Mouse (Mus musculus) urinary bladder, adult 18-20 months (tissue): ENCODE measurements at regions not wholly inside any gene's neighbourhood (a gene's known extent, or its start where the extent isn't known, plus 50 kb on each side); places are given as distances from the start of the nearest gene placed in this dataset.
"Not testable (repeated sequence)": the region's sequence is repeated elsewhere in the genome, so short reads cannot be mapped to it uniquely, and the experiment has no call there.

ENCODE experiments used
- DNase-seq, 2 experiments: peaks; one replicate each; pipeline ENCODE4 v3.0.0; 2022; ENCODE audit warnings: low spot score in 2 of 2, mixed read lengths in 2 of 2

GRCm38 (mm10) chr4:31225741-31226140, 738.2 kb upstream of the Map3k7 start:
- DNase-seq: no peak

GRCm38 (mm10) chr4:31268825-31269495, 694.9 kb upstream of the Map3k7 start:
- DNase-seq: no peak

- DNase-seq: no peak
Measured at GRCm38 (mm10) chr4:31274131-31274530, 689.8 kb upstream of the Map3k7 start.

- DNase-seq: no peak
Measured at GRCm38 (mm10) chr4:31290301-31290975, 673.5 kb upstream of the Map3k7 start.

- DNase-seq: no peak
Measured at GRCm38 (mm10) chr4:31293752-31294151, 670.1 kb upstream of the Map3k7 start.

GRCm38 (mm10) chr4:31297848-31298247, 666.0 kb upstream of the Map3k7 start:
- DNase-seq: no peak

- DNase-seq: no peak
Measured at GRCm38 (mm10) chr4:31319269-31319668, 644.6 kb upstream of the Map3k7 start.

- DNase-seq: no peak
Measured at GRCm38 (mm10) chr4:31320734-31321507, 643.0 kb upstream of the Map3k7 start.

- no peak for DNase-seq
Measured at GRCm38 (mm10) chr4:31323816-31324215, 640.1 kb upstream of the Map3k7 start.

- no peak for DNase-seq
Measured at GRCm38 (mm10) chr4:31328798-31329197, 635.1 kb upstream of the Map3k7 start.

- DNase-seq: no peak
Measured at GRCm38 (mm10) chr4:31331053-31331452, 632.8 kb upstream of the Map3k7 start.

- no peak for DNase-seq
Measured at GRCm38 (mm10) chr4:31335686-31336085, 628.2 kb upstream of the Map3k7 start.

GRCm38 (mm10) chr4:31337980-31338379, 625.9 kb upstream of the Map3k7 start:
- DNase-seq: no peak

GRCm38 (mm10) chr4:31343312-31344248, 620.3 kb upstream of the Map3k7 start:
- no peak for DNase-seq

GRCm38 (mm10) chr4:31354046-31354445, 609.9 kb upstream of the Map3k7 start:
- not testable (repeated sequence) for DNase-seq

GRCm38 (mm10) chr4:31354953-31355352, 608.9 kb upstream of the Map3k7 start:
- DNase-seq: no peak

GRCm38 (mm10) chr4:31366172-31366571, 597.7 kb upstream of the Map3k7 start:
- DNase-seq: no peak

- no peak for DNase-seq
Measured at GRCm38 (mm10) chr4:31367031-31367430, 596.9 kb upstream of the Map3k7 start.

- DNase-seq: no peak
Measured at GRCm38 (mm10) chr4:31370062-31370461, 593.8 kb upstream of the Map3k7 start.

GRCm38 (mm10) chr4:31381069-31381969, 582.6 kb upstream of the Map3k7 start:
- DNase-seq: no peak
